Mouse (Mus musculus): Measurements from ENCODE around the gene Gnpat.

Gnpat gene

DNA sequence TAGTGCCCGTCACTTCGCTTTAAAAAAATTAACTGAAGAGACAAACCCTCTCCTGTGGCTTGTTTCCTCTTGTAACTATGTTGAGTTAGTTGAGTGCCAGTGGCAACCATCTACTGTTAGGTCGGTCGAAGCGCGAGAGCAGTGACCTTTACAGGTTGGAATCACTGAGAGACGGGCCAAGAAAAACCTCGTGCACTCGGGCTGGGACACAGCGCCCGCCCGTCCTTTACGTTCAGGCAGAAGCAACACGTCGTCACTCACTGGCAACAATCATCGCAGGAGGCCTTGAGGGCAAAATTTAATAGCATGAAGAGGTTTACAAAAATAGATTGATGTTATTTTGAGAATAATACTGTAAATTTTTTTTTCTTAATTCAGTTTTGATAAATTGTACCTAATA is 47.1 kb downstream of the Gnpat start:
- DNase-seq = no peak

DNA sequence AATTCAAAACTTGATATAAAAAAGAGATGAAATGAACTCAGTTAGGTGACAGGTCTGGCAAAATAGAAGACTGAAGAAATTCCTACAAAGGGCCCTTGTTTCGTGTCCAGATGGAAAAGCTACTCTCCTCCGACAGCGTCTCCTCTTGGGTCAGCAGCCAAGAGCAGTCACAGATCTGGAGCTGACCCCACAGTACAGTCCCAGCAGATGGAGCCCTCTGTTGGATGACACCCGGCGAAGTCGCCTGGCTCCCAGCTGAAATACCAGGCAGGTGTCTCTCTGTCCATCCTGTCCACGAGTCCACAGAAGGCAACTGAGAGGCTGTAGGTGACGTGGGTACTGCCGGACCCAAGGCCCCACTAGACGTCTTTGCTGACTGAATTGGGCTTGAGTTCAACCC is 47.5 kb downstream of the Gnpat start:
- DNase-seq = peak; percentile 81

DNA sequence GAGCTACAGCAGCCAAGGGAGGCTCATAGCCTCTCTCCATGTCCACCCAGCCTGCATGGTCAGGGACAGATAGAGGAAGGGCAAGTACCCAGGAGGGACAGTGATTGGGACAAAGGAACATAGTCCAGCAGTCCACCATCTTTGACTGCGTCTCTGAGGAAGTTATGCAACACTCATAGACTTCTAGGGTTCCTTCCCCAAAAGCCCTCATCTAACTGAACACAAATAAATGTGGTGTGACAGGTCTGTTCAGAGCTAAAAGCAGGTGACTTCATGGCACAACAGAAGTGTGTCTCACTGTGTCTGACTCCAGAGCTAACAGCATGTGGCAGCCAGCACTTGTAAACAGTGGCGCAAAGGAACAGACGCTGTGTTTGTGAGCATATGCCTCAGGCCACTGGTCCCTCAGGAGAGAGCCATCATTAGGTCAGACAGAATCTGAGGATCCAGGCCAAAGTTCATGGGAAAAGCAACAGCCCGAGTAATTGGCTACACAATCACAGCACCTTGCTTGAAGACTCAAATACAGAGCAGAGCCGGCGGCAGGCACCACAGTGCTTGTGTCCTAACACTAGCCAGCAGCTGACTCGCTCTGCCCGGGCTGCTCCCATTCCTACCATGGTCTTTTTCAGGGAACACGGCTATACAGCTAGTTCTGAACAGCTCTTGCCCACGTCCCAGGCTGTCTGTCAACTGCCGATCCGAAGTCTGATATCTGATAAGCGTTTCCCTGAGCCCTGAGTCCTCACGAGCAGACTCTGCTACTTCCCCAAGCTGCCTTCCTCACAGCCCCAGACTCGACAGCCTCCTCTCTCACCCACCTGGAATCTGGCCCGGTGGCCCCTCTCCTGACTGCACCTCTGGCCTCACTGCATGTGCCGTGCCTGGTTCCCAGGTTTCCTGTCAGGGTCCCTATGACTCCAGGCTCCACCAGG is 49.4 kb downstream of the Gnpat start:
- no peak for DNase-seq

DNA sequence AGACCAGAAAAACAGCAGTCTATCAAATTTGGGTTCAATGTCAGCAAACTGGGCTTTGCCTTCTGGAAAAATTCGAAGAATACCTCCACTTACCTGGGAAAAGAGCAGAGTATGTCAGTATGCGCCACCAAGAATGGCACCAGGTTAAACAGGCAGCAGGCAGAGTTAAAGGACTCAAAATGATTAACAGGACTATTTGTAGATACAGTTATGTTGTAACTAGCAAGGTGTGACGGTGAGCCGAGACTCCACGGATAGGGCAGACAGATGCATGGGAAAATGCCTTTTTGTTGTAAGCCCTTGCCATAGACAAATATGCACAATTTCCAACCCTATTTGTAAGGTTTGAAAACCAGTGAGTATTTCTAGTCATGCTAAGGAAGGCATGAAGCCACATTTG is 51.2 kb downstream of the Gnpat start:
- DNase-seq = no peak

DNA sequence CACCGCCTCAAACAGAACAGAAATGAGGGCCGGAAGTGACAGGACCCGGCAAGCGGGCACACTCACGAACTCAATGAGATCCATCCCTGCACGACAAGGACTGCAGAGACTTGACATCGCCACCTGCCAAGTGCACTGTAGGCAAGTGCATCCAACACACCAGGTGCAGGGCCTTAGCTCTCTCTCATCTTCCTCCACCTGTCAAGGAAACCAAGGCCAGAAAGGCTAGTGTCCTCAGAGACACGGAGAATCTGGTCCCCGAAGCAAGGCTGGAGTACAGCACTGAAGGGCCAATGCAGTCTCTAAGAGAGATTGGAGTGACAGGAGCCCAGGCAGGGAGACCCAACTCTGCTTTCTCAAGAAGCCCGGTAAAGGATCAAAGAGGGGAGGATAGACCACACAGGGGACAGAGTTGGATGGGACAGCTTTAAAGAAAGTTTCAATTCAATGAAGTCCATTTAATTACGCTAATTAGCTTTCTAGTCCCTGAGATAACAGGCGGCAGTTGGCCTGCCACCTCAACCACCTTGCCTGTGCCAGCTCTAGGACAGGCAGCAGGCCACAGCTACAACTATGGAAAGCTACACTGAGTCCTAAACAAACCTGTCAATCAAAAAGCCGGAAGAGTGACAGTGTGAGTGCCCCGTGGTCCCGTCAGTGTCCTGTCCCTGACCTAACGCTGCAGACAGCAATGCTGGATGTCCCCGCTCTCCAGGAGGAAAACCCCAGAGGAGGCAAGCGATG is 55.1 kb downstream of the Gnpat start:
- DNase-seq = peak; percentile 37

DNA sequence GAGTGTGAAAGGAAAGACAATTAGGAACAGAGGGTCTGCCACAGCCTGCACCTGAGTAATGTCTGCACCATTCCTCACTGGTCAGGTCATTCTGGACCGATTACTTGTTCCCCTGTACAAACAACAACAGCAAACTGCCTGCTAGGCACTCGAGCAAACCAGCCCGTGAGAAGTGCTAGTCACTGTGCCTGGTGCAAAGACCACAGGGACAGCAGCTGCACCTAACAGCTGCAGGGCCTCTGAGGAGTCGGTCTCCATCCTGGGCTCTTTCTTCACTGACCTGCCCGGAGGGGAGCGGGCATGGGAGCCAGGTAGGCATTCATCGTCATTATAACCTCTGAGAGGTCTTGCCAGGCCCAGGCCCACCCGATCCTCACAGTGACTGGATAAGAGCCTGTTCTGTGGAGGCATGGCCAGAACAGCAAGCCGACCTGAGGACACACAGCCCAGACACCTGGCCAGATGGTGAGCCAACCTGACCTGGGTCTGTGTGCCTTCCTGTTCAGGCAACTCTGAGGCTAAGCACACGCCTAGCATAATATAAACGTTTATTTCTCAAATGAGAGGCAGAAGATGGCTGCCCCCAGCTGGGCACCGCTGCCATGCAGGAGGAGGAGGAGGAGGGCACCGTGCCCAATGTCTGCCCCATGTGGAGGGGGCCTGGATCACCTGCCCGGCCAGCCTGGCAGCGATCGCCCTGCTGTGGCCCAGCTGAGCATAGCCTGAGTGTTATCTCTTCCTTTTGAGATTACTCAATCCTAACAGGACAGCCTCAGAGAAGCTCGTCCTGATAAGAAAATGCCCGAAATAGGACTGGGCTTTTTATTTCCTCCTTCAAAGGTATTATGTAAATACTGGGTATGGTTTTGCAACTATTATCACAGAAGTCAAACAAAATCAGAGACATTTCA is 58.8 kb downstream of the Gnpat start:
- DNase-seq = no peak

DNA sequence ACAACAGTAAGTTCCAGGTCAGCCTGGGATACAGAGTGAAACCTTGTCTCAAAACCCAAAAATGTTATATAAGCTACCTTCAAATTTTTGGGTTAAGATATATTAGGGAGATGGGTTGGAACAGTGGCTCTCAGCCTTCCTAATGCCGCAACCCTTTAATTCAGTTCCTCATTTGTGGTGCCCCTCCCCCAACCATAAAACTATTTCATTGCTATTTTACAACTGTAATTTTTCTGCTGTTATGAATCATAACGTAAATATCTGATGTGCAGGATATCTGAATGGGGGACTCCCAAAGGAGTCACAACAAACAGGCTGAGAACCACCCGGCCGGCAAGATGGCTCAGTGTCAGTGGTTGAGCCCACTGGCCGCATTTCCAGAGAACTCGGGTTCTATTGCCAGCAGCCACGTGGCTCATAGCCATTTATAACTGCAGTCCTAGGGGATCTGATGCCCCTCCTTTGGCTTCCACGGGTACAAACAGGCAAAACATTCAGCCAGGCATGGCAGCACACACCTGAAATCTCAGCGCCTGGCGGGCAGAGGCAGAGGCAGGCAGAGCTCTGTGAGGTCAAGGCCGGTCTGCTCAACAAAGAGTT is 59.8 kb downstream of the Gnpat start:
- no peak for DNase-seq

DNA sequence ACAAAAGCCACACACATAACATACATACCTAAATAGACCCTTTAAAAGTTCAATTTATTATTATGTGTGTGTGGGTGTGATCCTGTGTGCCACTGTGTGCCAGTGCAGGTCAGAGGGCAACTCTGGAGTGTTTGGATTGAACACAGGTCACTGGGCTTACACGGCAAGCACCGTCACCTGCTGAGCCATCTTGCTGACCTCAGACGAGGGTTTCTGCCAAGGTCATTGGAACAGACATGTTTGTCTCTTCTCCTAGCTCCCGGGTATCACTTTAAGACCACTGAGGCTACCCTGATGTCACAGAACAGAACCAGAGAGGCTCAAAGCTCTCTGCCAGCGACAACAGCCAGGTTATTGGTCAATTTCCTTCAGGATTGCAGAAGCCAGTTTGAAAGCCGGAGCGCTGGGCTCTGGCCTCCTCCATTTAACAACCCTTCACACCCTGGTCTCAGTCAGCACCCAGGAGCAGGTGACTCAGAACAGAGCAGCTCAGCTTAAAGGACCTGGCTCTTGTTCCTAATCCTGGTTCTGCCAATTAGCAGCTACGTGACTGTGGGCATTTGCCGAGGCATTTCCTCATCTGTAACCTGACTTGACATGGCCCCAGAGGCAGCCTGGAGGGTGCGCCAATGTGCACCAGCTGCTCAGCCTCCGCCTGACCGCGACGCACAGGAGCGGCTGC is 61.3 kb downstream of the Gnpat start:
- DNase-seq = no peak

DNA sequence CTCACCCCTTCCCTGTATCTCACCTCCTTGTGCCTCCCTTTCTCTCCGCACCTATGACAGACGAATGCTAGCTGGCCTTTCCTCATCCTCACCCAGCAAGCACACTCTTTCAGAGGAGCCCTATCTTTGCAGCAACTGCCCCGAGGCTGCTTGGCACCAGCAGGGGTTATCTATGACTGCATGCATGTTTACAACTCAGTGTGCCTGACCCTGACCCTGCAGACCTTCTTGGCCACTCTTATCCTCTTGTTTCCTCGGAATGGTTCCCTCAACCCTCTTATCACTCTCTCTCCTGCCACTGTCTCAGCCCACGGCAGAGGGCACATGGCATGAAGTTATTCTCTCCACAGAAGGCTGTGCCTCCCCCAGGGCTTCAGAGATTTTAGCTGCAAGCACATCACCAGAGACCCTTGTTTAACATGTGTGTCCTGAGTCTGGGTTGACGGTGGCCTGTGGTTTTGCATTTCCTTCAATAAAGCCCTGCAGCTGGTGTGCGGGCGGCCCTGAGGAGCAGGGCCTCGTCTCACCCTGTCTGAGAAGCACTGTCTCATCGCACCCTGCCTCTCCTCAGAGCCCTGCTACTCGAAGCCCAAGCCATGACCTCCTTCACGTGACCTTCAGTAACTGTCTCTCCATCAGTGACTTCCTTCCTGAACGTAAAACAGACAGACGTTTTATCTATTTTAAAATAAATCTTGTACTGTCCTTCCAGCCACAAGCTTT is 62.9 kb downstream of the Gnpat start:
- no peak for DNase-seq

DNA sequence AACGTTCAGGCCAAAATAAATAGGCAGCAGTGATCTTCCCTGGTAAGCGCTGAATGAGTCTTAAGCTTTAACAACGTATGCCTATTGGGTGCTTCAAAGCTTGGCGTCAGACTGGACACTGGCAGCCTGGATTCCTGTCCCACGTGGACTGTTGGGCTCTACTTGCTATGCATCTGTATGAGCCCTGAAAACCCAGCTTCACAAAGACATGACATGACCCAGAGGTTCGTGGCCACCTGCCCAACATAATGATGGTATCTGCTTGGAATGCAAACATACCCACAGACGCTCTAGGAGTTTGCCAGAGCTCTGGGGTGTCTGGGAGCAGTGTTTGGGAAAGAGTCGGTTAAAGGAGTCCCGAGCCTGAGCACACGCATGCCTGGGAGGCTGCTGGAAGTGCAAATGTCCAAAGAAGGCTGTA is 63.5 kb downstream of the Gnpat start:
- DNase-seq = no peak

DNA sequence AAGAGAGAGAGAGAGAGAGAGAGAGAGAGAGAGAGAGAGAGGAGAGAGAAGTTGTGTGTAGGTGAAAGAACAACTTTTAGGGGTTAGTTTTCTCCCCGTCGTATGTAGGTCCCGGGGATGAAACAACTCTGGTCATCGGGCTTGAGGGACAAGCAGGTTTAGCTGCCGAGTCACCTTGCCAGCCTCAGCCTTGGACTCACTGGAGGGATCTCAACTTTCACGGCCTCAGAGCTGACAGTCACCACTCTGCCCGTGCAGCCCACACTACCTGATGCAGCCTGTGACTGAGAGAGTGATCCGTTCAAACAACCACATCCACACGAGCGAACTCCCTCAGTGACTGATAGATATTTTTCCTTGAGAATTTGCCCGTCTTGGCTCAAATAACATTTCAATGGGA is 66.2 kb downstream of the Gnpat start:
- no peak for DNase-seq

DNA sequence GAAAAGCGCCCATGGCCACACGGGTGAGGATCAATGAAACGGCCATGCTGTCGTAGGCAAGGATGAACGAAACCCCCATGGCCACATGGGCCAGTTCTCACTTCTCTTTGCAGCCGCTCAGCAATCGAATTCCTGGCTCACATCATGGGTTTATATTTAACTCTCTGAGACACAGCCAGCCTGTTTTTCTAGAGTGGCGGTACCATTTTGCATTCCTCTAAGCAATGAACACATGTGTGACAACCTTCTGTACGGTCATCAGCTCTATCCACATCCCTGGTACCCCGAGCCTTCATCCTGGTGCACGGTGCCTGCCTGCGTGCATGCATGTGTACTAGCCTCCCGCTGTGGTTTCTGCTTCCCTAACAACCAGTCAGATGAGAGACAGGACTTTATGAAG is 67.3 kb downstream of the Gnpat start:
- DNase-seq = no peak

DNA sequence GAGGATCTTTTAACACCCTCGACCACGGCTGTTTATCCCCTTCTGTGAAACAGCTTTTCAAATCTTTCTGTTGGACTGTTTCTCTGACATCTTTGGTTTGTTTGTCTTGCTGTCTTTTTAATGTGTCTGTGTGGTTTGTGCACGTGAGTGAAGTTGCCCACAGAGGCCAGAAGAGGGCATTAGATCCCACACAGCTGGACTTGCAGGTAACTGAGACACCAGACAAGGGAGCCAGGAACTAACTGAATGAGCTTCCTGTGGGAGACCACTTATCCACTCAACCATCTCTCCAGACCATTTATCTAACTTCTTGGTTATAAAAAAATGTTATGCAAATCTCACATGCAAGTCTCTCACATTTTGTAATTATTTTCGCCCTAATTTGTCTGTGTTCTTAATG is 67.8 kb downstream of the Gnpat start:
- DNase-seq = no peak

DNA sequence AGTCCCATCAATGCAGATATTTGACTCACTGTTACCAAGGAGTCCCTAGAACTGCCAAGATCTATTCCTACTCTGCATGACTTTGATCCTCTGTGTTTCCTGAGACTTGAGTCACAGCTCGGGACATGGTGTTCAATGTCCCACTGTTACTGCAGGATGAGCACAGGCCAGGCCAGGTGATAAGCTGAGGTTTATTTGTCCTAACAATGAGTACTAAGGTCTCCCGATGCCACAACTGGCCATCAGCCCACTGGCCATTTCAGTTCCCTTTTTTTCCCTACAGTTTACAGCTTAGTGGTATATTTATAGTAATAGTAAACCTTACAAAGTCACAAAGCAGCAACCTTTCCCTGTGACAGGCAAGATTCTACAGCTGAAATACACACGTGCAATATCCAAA is 69.6 kb downstream of the Gnpat start:
- no peak for DNase-seq

DNA sequence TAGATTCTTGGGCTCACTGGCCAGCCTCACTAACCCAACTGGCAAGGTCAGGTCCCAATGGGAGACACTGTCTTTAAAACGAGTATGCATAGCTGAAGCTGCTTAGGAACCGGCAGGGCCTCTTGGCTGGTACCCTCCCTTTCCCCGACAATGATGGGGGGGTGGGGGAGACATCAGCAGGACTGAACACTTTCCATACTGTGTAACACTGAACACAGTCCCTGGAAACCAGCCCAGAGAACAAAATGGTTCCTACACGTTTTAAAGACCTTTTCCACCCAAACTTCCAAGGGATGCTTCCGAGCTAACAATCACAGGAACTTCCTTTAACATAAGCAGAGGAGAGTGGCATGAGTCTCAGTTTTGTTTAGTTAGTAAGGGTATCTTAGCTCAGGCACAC is 72.3 kb downstream of the Gnpat start:
- no peak for DNase-seq

DNA sequence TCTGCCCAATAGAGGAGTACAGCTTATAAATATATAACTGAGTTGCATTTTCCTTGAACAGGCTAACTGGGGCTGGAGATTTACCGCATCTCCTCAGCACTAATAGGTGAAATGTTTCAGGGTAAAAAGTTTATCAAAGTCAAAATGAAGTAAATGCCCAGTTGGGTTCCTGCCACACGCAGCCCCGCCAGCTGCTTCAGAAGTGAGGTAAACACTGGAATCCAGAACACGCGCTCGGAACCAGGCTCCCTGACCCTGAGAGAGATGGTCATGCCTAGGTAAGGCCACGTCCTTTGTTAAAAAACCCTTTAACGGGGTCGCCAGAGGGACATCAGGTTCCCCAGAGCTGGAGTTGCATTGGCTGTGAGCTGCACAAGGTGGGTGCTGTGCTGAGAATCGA is 73.9 kb downstream of the Gnpat start:
- no peak for DNase-seq

DNA sequence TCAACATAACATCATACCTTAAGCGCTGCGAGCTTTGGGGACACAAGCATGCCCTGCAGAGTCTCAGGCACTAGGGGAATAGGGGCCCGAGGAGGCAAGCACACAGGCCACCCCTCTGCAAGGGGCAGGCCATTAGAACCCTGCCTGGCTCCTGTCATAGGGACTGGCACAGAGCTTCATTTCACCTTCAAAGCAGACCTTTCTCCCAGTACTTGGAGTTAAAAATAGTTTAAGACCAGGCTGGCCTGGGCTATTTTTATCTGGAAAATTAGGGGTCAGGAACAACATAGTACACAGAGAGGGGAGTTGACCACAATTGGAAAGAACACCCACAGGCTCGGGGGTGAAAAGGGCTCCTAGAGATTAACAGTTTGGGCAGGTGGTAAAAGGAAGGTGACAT is 74.5 kb downstream of the Gnpat start:
- no peak for DNase-seq

Data from cerebellum, adult 8-10 months (tissue).